Mouse (Mus musculus) heart, adult 11 months (tissue): ENCODE data around the gene Mrpl49.

Experiments
- DNase-seq: peaks from one replicate; pipeline ENCODE4 v3.0.0; 2022

Gene Mrpl49

DNA sequence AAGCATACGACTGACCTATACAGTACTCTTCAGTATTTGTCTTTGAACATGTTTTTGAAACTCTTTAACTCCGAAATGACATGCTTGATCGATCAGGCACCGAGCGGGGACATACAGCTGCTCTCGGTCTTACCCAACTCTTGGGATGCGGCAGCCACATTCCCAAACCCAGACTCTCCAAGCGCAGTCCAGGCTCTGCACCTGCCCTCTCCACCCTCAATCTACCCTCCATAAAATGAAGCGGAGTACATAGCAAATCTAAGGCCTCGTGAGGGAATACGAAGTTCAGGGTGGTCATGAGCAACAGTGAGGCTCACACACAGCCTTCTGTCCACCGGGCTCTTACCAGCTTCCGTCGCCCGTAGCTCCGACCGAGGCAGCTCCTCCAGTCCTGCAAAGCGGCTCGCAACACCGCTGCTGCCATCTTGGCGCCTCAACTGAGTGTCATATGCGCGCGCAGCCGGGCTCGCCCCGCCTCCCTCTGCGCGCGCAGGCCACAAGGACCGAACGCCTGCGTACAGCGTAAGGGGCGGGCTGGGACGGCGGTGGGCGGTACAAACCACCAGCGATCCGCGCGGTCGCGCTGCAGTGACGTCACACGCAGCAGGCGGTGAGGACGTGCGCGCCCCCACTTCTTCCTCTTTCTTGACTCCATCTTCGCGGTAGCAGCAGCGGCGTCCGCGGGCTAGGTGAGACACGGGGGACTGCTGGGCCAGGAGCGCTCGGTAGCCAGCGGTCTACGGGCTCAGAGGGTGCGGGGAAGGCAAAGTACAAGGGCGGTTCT, at the start of gene Mrpl49, which contains the start of gene Fau:
Gene Mrpl49 (minus strand): TSS at position 473 of the 784 bp plus-strand sequence.
Gene Fau (plus strand): TSS at position 532 of the 784 bp plus-strand sequence.
- peak; percentile 100 for DNase-seq

DNA sequence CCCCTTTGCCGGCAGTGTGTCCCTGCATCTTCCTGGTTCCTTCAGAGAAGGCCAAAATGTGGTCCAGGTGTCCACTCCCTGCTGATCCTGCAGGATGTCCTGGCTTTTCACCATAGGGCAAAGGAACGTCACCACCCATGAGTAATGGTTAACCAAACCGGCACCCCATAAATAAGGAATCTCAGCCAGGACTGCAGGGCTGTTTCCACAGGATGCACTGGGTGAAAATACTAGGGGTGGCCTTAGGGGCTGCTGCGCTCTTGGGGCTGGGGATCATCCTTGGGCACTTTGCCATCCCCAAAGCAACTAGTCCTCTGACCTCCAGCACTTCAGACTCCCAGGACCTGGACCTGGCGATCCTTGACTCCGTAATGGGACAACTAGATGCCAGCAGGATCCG, 48.0 kb upstream of the Mrpl49 start, which contains the start of gene Naaladl1:
Gene Naaladl1 (plus strand): TSS at position 197 of the 400 bp plus-strand sequence.
- no peak for DNase-seq

DNA sequence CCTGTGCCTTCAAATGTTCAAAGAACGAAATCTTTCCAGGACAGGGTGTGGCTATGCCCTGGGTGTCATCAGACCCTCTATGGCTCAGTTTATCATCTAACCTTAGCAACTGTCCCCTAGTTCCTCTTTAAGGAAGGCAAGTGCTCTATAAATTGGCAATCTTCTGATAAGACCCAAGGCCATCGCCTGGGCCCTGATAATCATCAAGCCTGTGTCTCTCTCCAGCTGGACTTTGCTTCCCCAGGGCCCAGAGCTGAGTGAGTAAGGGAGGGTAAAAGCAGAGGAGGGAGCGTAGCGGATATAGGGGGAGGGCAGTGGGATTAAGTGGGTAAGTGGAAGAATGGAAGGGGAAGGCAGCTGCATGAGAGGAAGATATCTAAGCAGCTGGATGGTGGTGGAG, 46.9 kb upstream of the Mrpl49 start:
- no peak for DNase-seq

DNA sequence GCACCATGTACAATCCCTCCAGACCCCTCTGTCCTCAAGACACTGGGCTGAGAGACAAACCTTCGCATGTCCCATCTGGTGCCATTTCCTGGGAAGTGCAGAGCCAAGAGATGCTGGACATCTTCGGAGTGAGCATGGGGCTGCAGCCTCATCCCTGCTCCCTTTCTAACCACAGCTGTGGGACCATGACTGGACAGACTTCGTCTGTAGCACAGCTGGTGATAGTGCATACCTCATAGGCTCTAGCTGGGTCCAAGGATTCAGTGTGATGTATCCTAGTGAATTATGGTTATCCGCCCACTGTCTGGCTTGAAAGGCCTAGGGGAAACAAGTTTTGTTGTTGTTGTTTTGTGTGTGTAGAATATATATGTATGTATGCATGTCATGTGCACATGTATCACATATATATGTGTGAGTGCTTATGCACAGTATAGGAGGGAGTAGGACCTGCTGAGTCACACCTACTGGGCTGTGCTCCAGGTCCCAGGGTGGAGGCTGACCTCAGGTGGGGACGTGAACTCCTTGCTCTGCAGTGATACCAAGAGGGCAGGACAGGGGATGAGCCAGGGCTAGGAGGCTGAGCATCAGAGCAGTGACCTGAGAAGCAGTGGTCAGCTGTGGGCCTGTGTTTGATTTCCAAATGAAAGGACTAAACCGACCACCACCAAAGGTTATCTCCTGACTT, 44.7 kb upstream of the Mrpl49 start:
- DNase-seq: no peak

DNA sequence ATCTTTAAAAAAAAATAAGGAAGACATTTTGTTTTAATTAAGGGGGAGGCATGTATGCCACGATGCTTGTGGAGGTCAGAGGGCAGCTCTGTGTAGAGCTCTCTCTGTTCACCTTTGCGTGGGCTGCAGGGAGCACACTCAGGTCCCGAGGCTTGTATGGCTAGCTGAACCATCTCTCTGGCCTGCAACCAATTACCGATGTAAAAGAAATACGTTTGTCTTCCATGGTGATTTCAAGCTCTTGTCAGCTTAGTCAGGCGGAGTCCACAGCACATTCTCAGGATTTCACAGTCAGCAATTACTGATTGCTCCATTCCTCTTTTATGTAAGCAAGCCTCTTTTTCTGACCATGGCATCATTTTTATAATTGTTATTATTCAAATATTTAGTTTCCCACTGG, 43.6 kb upstream of the Mrpl49 start:
- no peak for DNase-seq

DNA sequence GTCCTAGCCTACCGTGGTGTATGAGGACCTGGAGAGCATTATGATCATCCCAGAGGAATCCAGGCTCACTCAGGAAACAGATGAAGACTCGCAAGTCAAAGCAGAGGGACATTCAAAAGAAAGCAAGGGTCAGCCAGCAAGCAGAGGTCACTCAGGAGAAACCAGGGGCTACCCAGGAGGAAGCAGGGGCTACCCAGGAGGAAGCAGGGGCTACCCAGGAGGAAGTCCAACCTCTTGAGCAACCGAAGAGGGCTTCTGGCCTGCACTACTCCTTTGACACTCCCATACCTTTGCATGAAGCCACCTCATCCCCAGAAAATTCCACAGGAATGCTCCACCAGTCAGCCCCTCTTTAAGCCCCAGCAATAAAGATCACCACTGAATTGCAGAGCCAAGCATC, 40.3 kb upstream of the Mrpl49 start:
- DNase-seq: no peak

DNA sequence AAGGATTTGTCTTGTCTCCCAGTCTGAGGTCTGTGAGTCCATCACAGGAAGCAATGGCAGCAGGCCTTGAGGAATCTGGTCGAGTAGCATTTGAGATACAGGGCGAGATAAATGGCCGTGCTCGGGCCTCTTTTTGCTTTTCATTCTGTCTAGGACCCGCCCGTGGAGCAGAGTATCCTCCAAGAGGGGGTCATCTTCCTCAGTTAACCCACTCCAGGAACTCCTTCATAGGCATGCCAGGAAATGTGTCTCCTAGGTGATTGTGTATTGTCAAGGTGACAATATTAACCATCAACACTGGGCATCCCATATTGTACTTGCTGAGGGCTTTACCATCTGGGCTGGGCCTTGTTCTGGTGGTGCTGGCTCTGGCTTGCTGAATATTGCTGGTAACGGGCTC, 36.5 kb upstream of the Mrpl49 start, which contains the start of gene AC131692.1:
Gene AC131692.1 (plus strand): TSS at position 301 of the 400 bp plus-strand sequence.
- DNase-seq: no peak

DNA sequence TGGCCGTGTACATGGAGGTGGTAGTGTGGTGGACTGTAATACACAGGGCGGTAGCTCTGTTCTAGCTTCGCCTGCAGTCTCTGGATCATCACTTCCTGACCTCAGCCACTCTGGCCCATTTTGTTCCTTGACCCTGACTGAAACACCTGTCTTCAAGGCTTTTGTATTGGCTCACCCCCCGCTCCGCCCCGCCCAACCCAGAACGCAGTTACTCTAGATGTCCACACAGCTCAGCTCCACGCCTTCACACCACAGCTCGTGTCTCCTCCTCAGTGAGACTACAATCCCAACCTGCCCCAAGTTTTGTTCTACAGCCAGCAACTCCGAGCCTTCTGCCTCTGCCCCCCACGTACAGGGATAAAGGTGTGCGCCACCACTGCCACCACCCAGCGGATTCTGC, 31.3 kb upstream of the Mrpl49 start:
- peak; percentile 81 for DNase-seq

DNA sequence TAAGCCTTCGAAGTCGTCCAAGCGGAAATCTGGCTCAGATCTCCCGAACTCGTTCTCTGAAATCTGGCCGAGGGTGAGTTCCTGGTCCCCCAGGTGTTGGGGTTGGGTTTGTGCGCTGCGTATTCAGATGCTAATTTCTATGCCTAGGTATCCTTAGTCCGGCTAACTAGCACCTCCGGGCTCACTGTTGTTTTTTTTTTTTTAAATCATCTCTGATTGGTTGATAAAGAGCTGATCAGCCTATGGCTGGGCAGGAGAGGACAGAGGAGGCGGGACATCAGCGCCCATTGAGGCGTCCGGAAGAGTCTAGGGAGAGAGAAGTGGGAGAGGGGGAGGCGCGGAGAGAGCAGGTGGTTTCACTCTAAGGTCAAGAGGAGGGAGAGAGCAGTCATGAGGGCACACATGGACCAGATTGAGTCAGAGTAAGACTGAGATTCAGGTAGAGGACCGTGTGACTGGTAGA, 27.9 kb upstream of the Mrpl49 start:
- DNase-seq: peak; percentile 95

DNA sequence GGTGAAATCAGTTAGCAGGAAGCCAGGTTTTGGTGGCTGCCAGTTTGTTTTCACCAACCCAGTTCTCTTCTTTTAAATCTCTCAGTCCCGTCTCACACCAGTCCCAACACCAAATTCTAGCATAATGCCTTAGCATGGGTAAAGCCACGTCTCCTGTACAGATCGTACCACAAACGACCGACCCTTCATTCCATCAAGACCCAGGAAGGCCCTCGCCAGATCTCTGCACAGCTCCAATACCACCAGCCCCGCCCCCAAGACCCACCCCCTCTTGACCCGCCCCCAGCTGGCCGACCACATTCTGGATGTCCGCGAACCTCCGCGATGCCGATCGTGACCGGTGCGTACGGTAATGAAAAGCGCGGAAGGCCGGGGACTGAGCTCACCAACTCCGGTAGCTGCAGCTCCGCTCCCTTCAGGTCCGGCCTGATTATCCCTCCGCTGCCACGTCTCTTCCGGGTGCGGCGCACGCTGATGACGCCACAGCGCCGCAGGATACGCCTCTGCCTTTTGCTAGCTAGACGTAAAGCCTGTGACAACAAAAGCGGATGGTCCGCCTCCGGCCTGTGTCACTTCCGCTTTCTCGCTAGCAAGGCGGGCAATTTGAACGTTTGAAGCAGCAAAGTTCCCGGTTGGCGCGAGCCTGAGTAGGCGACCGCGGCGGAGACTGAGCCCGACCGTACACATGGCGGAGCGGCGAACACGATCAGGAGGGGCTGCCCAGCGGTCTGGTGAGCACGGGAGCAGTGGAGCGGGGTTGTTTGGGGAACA, 27.1 kb upstream of the Mrpl49 start, which contains the start of the genes Zfpl1 and Cdca5:
Gene Zfpl1 (minus strand): TSS at position 479 of the 771 bp plus-strand sequence.
Gene Cdca5 (plus strand): TSS at position 506 of the 771 bp plus-strand sequence.
- DNase-seq: peak; percentile 99

DNA sequence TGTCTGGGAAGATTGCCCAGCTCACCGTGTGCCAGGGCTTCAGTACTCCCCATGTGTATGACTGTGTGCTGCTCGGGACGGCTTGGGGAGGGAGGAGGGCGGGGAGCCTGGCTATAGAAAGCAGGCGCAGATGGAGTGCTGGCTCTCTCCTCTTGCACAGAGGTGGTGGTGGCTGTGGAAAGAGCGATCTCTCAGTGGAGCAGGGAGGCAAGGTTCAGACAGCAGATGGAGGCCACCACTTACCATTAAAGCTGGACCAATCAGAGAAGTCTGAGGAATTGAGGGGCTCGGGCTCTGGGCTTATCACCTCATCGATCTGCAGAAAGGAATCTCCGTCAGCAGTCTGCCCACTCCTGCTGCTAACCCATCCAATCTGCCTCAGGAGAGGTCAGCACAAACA, 24.6 kb upstream of the Mrpl49 start, which contains the start of gene Gm28374:
Gene Gm28374 (minus strand): TSS at position 101 of the 400 bp plus-strand sequence.
- peak; percentile 89 for DNase-seq

DNA sequence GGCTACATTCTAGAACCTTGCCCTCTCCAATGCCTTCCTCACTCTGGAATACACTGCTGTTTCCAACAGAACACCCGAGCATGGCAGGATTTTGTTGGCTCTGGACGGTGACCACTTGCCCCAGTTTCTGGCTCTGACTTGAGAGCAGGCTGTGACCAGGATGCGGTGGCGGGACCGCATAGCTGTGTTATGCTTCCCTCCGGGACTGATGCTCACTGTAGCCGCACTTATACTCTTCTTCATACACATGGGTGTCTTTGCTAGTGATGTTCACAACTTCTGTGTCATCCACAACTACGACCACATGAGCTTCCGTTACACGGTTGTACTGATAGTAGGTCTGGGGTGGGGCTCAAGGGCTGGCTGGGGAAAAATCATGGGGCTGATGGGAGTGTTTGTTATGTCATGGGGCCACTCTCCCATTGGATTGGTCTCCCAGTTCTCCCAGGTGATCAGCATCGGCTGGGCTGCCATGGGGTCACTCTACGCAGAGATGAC, 22.4 kb upstream of the Mrpl49 start, which contains the start of gene Tmem262:
Gene Tmem262 (plus strand): TSS at position 51 of the 498 bp plus-strand sequence.
- DNase-seq: peak; percentile 90

DNA sequence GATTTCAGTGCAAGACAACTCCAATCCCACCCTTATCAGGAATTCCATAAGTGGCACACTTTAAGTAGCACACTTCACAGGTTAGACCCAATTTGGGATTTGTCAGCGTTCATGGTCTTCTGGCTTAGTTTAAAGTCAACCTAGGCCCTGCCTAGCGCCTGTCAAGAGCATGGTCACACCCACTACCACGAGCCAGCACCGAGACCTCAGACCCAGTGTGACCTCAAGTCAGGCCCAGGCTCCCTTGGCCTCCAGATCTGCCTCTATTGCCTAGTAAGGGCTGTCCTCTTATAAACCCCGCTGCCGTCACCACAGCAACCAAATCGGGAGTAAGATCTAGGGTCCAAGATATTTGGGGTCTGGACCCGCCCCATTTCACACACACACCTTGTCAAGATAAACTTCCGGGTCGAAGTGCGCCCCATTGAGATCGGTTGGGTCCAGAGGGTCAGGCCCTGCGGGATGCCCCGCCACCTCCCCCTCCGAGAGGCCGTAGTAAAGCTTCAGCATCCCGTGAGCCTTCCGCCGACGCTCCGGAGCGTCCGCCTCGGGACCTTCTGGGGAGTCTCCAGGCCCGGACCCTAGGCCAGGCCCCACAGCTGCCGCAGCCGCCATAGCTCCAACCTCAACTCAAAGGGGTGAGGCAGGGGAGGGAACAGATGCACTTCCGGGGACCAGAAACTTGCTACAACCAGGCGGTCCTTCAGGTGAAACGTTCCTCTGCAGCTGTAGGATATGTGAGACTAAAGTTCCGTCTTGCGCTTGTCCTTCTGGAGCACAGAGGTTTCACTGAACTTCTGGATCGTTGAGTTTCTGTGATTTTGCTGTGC, 19.2 kb upstream of the Mrpl49 start, which contains the start of gene Vps51:
Gene Vps51 (minus strand): TSS at position 668 of the 830 bp plus-strand sequence.
- DNase-seq: peak; percentile 99

DNA sequence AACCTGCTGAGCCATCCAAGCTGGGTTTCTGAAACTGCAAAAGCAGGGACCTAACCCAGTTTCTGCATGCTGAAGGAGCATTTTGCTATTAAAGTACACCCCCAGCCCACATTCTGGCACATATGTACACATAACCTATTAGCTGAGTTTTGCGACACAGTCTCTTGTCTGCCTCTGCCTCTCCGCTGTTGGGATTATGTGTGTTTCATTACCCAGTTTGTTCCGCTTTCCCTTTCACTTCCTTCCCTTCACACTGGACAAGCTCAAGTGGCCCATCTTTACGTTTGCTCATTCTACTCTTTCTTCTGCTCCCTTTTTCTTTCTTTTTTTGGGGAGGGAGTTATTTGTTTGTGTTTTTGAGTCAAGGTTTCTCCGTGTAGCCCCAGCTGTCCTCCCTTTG, 16.3 kb upstream of the Mrpl49 start:
- DNase-seq: no peak

DNA sequence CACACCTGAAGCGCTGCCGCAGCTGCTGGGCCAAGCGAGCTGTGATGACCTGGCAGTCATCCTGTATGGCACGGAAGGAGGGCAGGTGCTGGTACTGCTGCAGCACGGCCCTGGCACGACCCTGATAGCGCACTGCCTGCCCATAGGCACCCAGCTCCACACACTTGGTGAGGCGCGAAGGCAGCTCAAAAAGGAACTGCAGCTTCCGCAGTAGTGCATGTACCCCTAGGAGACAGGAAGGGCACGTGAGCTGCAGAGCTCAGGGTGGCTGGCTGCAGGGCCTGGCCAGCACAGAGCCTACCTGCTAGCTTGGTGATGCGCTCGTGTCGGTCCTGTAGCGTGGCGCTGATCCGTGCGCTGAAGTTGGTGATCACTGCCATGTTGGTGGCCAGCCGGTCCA, 13.7 kb upstream of the Mrpl49 start:
- peak; percentile 92 for DNase-seq

DNA sequence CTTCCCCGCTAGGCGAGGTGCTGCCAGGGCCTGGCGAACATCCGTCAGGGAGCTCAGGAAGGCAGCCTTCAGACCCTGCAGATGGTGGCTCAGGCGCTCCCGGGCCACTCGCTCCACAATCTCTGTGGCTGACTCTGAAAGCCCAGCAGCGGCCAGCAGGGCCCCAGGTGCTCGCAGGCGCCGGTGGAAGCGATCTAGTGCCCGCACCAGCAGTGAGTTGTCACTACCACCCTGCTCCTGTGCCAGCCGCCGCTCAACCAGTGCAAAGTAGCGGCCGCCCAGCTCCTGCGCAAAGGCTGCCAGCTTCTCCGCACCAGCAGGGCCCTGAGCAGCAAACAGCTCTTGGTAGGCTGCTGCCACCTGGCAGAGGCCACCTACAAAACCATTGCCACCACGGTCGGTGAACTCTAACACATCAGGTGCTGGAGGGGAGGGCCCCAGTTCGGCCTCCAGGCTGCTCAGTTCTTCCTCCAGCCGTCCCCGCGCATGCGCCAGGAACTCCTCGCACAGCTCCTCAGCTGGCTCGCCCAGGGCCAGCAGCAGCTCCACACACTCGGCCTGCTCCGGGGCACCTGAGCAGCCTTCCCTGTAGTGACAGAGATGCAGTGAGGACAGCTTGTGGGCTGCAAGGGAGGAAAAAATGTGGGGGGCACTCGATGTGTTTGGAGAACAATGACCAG, 13.1 kb upstream of the Mrpl49 start:
- no peak for DNase-seq

DNA sequence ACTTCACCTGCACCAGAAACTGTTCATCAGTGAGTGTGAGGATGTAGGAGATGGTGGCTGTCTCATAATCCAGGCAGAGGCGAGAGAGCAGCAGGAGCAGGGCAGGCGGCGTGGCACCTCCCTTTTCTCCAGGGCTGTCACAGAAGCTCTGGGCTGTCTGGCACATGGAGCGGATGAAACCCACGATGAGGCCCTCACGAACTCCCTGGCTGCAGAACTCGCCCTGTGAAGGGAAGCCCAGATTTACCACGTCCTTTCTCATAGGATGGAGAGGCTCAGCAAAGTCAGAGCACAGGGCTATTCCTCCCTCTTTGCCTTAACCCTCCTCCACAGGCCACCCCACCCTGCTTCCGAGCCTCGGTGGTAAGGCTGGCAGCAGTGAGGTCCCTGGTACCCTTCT, 12.3 kb upstream of the Mrpl49 start:
- peak; percentile 91 for DNase-seq

DNA sequence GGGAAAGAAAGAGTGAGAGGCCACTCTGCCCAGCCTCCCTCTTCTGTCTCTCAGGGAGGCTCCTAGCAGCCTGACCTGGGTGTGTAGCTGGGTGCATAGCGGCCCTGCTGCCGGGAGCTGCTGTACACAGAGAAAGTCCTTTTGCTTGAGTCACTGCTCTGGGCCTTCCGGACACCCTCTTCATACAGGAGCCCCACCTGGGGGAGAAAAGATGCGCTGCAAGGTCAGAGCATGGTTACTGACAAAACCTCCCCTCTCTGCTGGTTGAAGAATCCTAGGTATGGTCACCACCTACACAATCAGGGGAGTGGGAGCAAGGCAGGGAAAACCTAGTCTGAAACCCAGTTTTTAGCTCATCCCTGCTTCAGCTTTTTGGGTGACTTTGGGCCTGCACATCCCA, 11.4 kb upstream of the Mrpl49 start:
- DNase-seq: no peak

DNA sequence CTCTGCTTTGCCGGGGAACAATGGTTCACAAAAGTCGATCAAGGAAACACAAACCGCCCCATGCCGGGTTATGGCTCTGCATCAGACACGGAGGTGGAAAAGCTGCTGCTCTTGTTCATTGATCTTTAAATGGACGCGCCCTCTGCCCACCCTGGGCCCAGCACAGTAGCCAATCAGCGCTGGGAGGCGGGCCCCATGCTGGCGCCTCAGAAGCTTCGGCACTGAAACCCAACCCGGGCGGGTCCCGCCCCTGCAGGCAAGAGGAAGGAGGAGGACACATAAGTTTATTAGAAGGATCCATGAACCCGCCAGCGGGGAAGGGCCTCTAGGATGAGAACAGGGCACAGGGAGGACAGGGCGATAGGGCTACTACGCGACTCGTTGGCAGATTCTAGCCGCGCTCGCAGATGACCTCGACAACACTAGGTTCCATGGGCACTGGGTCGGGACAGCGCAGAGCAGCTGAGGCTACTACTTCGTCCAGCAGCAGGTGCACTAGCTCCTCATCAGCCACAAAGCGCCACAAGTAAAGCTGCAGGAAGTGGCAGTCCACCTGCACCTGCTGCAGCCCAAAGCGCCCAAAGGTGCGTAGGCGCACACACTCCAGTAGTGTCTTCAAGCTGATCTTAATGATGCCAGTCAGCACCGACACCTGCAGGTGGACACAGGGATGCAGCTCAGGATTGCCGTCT, 10.3 kb upstream of the Mrpl49 start, which contains the start of gene Tm7sf2:
Gene Tm7sf2 (minus strand): TSS at position 650 of the 692 bp plus-strand sequence.
- peak; percentile 99 for DNase-seq
